ENCODE assay signal across 25 mouse cellular contexts in genomic region chr11:115104769-115105563, GRCm38 (mm10). TPM values are rescaled to one million over a fixed set of nuclear protein-coding genes. Genes with fewer than 3 reads are reported as not detected.
DNase-seq lines count a peak whose midpoint lies in the region; ATAC-seq and TF ChIP-seq lines count a peak whose summit lies in the region.
"Had no signal": no experiment of that assay in that cellular context is flagged by ENCODE, and none has a peak within 500 bp of the region (broad histone marks: within the 10 kb centered on the region; RNA-seq: fewer than 3 reads in every experiment).

No protein-coding gene starts in this region.

- H3K27me3 ChIP-seq in ES-Bruce4 (ENCODE audit: control insufficient read depth, insufficient read depth, low read length, poor library complexity, severe bottlenecking): no peaks in the 10 kb centered on the region
- no peaks in the 10 kb centered on the region for H3K27me3 ChIP-seq in neural tube, embryonic 15.5 days (replicated peaks)
- H3K27me3 ChIP-seq: heart, embryonic 15.5 days; hindbrain, embryonic 13.5 days had no signal

- H3K27ac ChIP-seq in ES-Bruce4 (ENCODE audit: insufficient read depth, low read length): no peak overlapping the region
- peak overlapping the region; percentile 23 for H3K27ac ChIP-seq in bone marrow macrophage, adult 2 months (ENCODE audit: insufficient read depth, low read depth, low read length)
- peak overlapping the region; percentile 27 for H3K27ac ChIP-seq in macrophage
- H3K27ac ChIP-seq in neural tube, embryonic 15.5 days (replicated peaks): no peak overlapping the region
- H3K27ac ChIP-seq: heart, adult 2 months; heart, embryonic 15.5 days; hindbrain, embryonic 13.5 days; hindbrain, postnatal 0 days had no signal

- H3K9ac ChIP-seq in ES-Bruce4 (ENCODE audit: low read depth, poor library complexity, severe bottlenecking): no peak overlapping the region
- H3K9ac ChIP-seq in neural tube, embryonic 15.5 days (replicated peaks): no peak overlapping the region
- H3K9ac ChIP-seq: heart, embryonic 15.5 days; hindbrain, embryonic 13.5 days had no signal

- H3K4me1 ChIP-seq in ES-Bruce4 (ENCODE audit: control insufficient read depth, insufficient read depth, low read length): peaks cover 8% of the 10 kb centered on the region
- H3K4me1 ChIP-seq in bone marrow macrophage, adult 2 months (ENCODE audit: control insufficient read depth, insufficient read depth, low read length): peaks cover 42% of the 10 kb centered on the region
- H3K4me1 ChIP-seq in neural tube, embryonic 15.5 days: 0 out of 2 replicates have a peak, but pooled peaks cover 3% of the 10 kb centered on the region

- no peaks in the 10 kb centered on the region for H3K36me3 ChIP-seq in ES-Bruce4 (ENCODE audit: control insufficient read depth, insufficient read depth, low read length, poor library complexity, severe bottlenecking)
- H3K36me3 ChIP-seq in macrophage (ENCODE audit: inconsistent target): no peaks in the 10 kb centered on the region
- no peaks in the 10 kb centered on the region for H3K36me3 ChIP-seq in neural tube, embryonic 15.5 days
- H3K36me3 ChIP-seq: heart, embryonic 15.5 days; hindbrain, embryonic 13.5 days had no signal

- no peak overlapping the region for H3K4me2 ChIP-seq in neural tube, embryonic 15.5 days
- H3K4me2 ChIP-seq: heart, embryonic 11.5 days; heart, embryonic 15.5 days; hindbrain, embryonic 13.5 days had no signal

- no peaks in the 10 kb centered on the region for H3K79me2 ChIP-seq in macrophage (ENCODE audit: inconsistent target)

- no peak for TF ChIP-seq POLR2A in ES-Bruce4 (IDR thresholded peaks at IDR 0.05; ENCODE audit: insufficient read depth, low read length)
- no peak for TF ChIP-seq POLR2A in bone marrow macrophage, adult 2 months (IDR thresholded peaks at IDR 0.05; ENCODE audit: borderline replicate concordance, low read depth, low read length)

- peak; percentile 83 for DNase-seq in A20 (ENCODE audit: low read depth, low spot score)
- DNase-seq in thymus, postnatal 10 days (ENCODE audit: low spot score in 2 of 2): no peak
- DNase-seq: adrenal gland, adult 8-10 months; adrenal gland, postnatal 36 days; cerebellum, adult 11 months; cerebellum, adult 8-10 months; cerebellum, postnatal 14 days; heart, adult 2 months; heart, postnatal 14 days had no signal

- TF ChIP-seq EP300 in ES-Bruce4 (IDR thresholded peaks at IDR 0.05; ENCODE audit: insufficient read depth, low read depth, low read length): peak; percentile 76; the same call in 1 of the 2 replicates

- WGBS in macrophage (ENCODE audit: missing documents): 84% methylated on average over 8 of the region's 8 CpGs
- 51% methylated on average over 8 of the region's 8 CpGs for WGBS in neural tube, embryonic 15.5 days

- H3K4me3 ChIP-seq in ES-Bruce4 (ENCODE audit: low read depth, low read length) (no peak overlapping the region), macrophage (ENCODE audit: inconsistent target) (no peak overlapping the region)
- no peak overlapping the region for H3K4me3 ChIP-seq in bone marrow macrophage, adult 2 months (ENCODE audit: insufficient read depth, low read length)
- no peak overlapping the region for H3K4me3 ChIP-seq in neural tube, embryonic 15.5 days (replicated peaks)
- H3K4me3 ChIP-seq: heart, adult 2 months; heart, embryonic 15.5 days; hindbrain, embryonic 13.5 days had no signal

- ATAC-seq in neural tube, embryonic 15.5 days (ENCODE audit: low FRiP score): no peak
- ATAC-seq in monocyte, adult 5-6 weeks (replicated peaks; ENCODE audit: insufficient number of reproducible peaks, low FRiP score, low TSS enrichment, poor library complexity, severe bottlenecking): no peak
- ATAC-seq: forebrain, embryonic 14.5 days; hindbrain, postnatal 0 days; Patski had no signal

- no peak for TF ChIP-seq CTCF in ES-Bruce4 (IDR thresholded peaks at IDR 0.05; ENCODE audit: low read depth, low read length)
- no peak for TF ChIP-seq CTCF in bone marrow macrophage, adult 2 months (IDR thresholded peaks at IDR 0.05; ENCODE audit: low read depth, low read length)

- no peaks in the 10 kb centered on the region for H3K9me3 ChIP-seq in ES-Bruce4 (replicated peaks; ENCODE audit: control insufficient read depth, insufficient read depth, low read length, poor library complexity, severe bottlenecking)
- H3K9me3 ChIP-seq in neural tube, embryonic 15.5 days (replicated peaks): no peaks in the 10 kb centered on the region
- H3K9me3 ChIP-seq: heart, embryonic 15.5 days; hindbrain, embryonic 13.5 days had no signal

RNA-seq across cellular contexts. Expression of gene Rab37, which starts 13.7 kb away (rescaled TPM):
- polyA plus RNA-seq in ES-Bruce4 (2011; ENCODE audit: insufficient read depth, insufficient read length, low read depth, missing spikeins): 0.99 and 3.0 TPM in 2 replicates
- polyA plus RNA-seq in bone marrow macrophage, adult 2 months (2012; ENCODE audit: insufficient read depth, insufficient read length, missing spikeins): not detected in 2 replicates
- total RNA-seq in macrophage (2018; cell fraction: chromatin; rRNA removed): 1 to 10 TPM in 3 of 26 experiments, under 1 TPM in 10, not detected in 13; 0.36 to 1.7 (median 0.81) TPM
- 1 to 10 TPM in 6 of 26 experiments, under 1 TPM in 20; 0.53 to 1.4 (median 0.88) TPM for total RNA-seq in macrophage (2018; cell fraction: cytosol; rRNA removed)
- 1 to 10 TPM in 4 of 26 experiments, under 1 TPM in 19, not detected in 3; 0.23 to 1.5 (median 0.68) TPM for total RNA-seq in macrophage (2018; cell fraction: nucleus; rRNA removed)
- 0.43 to 1.1 TPM (median 0.64 TPM) in 3 replicates for polyA plus RNA-seq in macrophage (2018)
- polyA plus RNA-seq in neural tube, embryonic 15.5 days (2015; fragmentation: Nextera tagmentation; extraction: Ambion mirVana): 0.93 and 4.3 TPM in 2 replicates
- total RNA-seq in monocyte, adult 5-6 weeks (2017): 31.7 to 64.8 TPM (median 33.2 TPM) in 3 replicates

RNA-seq across cellular contexts. Expression of gene Cd300lf, which starts 28.8 kb away (rescaled TPM):
- polyA plus RNA-seq in ES-Bruce4 (2011; ENCODE audit: insufficient read depth, insufficient read length, low read depth, missing spikeins) (1.1 TPM in 1 of 2 replicates, not detected in the other), macrophage (2018) (76.9 to 122 TPM (median 90.4 TPM) in 3 replicates)
- 1.9 and 2.9 TPM in 2 replicates for polyA plus RNA-seq in bone marrow macrophage, adult 2 months (2012; ENCODE audit: insufficient read depth, insufficient read length, missing spikeins)
- 100 to 1,000 TPM in 23 of 26 experiments, 10 to 100 TPM in 3; 48.1 to 568 (median 332) TPM for total RNA-seq in macrophage (2018; cell fraction: chromatin; rRNA removed)
- total RNA-seq in macrophage (2018; cell fraction: cytosol; rRNA removed): 100 to 1,000 TPM in 6 of 26 experiments, 10 to 100 TPM in 20; 54.6 to 145 (median 88.2) TPM
- total RNA-seq in macrophage (2018; cell fraction: nucleus; rRNA removed): 100 to 1,000 TPM in 24 of 26 experiments, 10 to 100 TPM in 2; 52.4 to 465 (median 283) TPM
- polyA plus RNA-seq in neural tube, embryonic 15.5 days (2015; fragmentation: Nextera tagmentation; extraction: Ambion mirVana): 0.20 and 0.27 TPM in 2 replicates
- total RNA-seq in monocyte, adult 5-6 weeks (2017): 20.4 to 32.5 TPM (median 25.8 TPM) in 3 replicates
- total RNA-seq: common myeloid progenitor, adult 5-6 weeks; hindbrain, postnatal 0 days had no signal
- polyA plus RNA-seq: forebrain, embryonic 14.5 days; Patski had no signal

RNA-seq across cellular contexts. Expression of gene Cd300e, which starts 43.0 kb away (rescaled TPM):
- polyA plus RNA-seq in ES-Bruce4 (2011; ENCODE audit: insufficient read depth, insufficient read length, low read depth, missing spikeins): not detected in 2 replicates
- 10.0 and 11.1 TPM in 2 replicates for polyA plus RNA-seq in bone marrow macrophage, adult 2 months (2012; ENCODE audit: insufficient read depth, insufficient read length, missing spikeins)
- 1 to 10 TPM in 13 of 26 experiments, not detected in 13; 1.1 to 5.0 (median 2.8) TPM for total RNA-seq in macrophage (2018; cell fraction: chromatin; rRNA removed)
- total RNA-seq in macrophage (2018; cell fraction: cytosol; rRNA removed): 10 to 100 TPM in 13 of 26 experiments, under 1 TPM in 13; 0.13 to 26.6 (median 5.3) TPM
- 10 to 100 TPM in 7 of 26 experiments, 1 to 10 TPM in 7, under 1 TPM in 3, not detected in 9; 0.28 to 30.9 (median 9.5) TPM for total RNA-seq in macrophage (2018; cell fraction: nucleus; rRNA removed)
- polyA plus RNA-seq in macrophage (2018): 0.23 to 1.8 TPM (median 0.40 TPM) in 3 replicates
- 0.06 TPM in 1 of 2 replicates, not detected in the other for polyA plus RNA-seq in neural tube, embryonic 15.5 days (2015; fragmentation: Nextera tagmentation; extraction: Ambion mirVana)
- 160 to 198 TPM (median 162 TPM) in 3 replicates for total RNA-seq in monocyte, adult 5-6 weeks (2017)
- total RNA-seq: common myeloid progenitor, adult 5-6 weeks; hematopoietic stem cell, adult 5-6 weeks; hindbrain, postnatal 0 days had no signal
- polyA plus RNA-seq: brain, embryonic 14.5 days; forebrain, embryonic 14.5 days; heart, embryonic 11.5 days; heart, embryonic 15.5 days; hindbrain, embryonic 13.5 days had no signal

RNA-seq across cellular contexts. Expression of gene Cd300ld3, which starts 56.8 kb away (rescaled TPM):
- polyA plus RNA-seq in ES-Bruce4 (2011; ENCODE audit: insufficient read depth, insufficient read length, low read depth, missing spikeins) (not detected in 2 replicates), macrophage (2018) (341 to 1,001 TPM (median 699 TPM) in 3 replicates)
- polyA plus RNA-seq in bone marrow macrophage, adult 2 months (2012; ENCODE audit: insufficient read depth, insufficient read length, missing spikeins): 542 and 670 TPM in 2 replicates
- total RNA-seq in macrophage (2018; cell fraction: chromatin; rRNA removed): 100 to 1,000 TPM in 5 of 26 experiments, 10 to 100 TPM in 21; 11.0 to 163 (median 62.6) TPM
- 100 to 1,000 TPM; 372 to 721 (median 507) TPM for total RNA-seq in macrophage (2018; cell fraction: cytosol; rRNA removed)
- total RNA-seq in macrophage (2018; cell fraction: nucleus; rRNA removed): 100 to 1,000 TPM in 25 of 26 experiments, 10 to 100 TPM in 1; 38.0 to 419 (median 221) TPM
- not detected in 2 replicates for polyA plus RNA-seq in neural tube, embryonic 15.5 days (2015; fragmentation: Nextera tagmentation; extraction: Ambion mirVana)
- 358 to 471 TPM (median 466 TPM) in 3 replicates for total RNA-seq in monocyte, adult 5-6 weeks (2017)
- total RNA-seq: common myeloid progenitor, adult 5-6 weeks; hematopoietic stem cell, adult 5-6 weeks; hindbrain, postnatal 0 days had no signal
- polyA plus RNA-seq: embryonic facial prominence, embryonic 14.5 days; forebrain, embryonic 14.5 days; heart, embryonic 11.5 days; heart, embryonic 15.5 days; hindbrain, embryonic 13.5 days; hindbrain, postnatal 0 days; intestine, embryonic 14.5 days; Patski had no signal

RNA-seq across cellular contexts. Expression of gene Slc9a3r1, which starts 58.2 kb away (rescaled TPM):
- 73.2 and 77.8 TPM in 2 replicates for polyA plus RNA-seq in ES-Bruce4 (2011; ENCODE audit: insufficient read depth, insufficient read length, low read depth, missing spikeins)
- polyA plus RNA-seq in bone marrow macrophage, adult 2 months (2012; ENCODE audit: insufficient read depth, insufficient read length, missing spikeins): 76.2 and 78.8 TPM in 2 replicates
- total RNA-seq in macrophage (2018; cell fraction: chromatin; rRNA removed): 100 to 1,000 TPM in 8 of 26 experiments, 10 to 100 TPM in 18; 30.3 to 205 (median 67.7) TPM
- 100 to 1,000 TPM; 153 to 311 (median 221) TPM for total RNA-seq in macrophage (2018; cell fraction: cytosol; rRNA removed)
- 100 to 1,000 TPM in 15 of 26 experiments, 10 to 100 TPM in 11; 74.2 to 183 (median 104) TPM for total RNA-seq in macrophage (2018; cell fraction: nucleus; rRNA removed)
- polyA plus RNA-seq in macrophage (2018): 158 to 302 TPM (median 169 TPM) in 3 replicates
- polyA plus RNA-seq in neural tube, embryonic 15.5 days (2015; fragmentation: Nextera tagmentation; extraction: Ambion mirVana): 45.5 and 80.6 TPM in 2 replicates
- 65.9 to 104 TPM (median 70.4 TPM) in 3 replicates for total RNA-seq in monocyte, adult 5-6 weeks (2017)

Comparison
In these comparisons a context has a peak if more than half of its experiments do, and no peak if none do; other contexts are left out.
1. H3K27ac ChIP-seq: peak in bone marrow macrophage, adult 2 months (single experiment) and macrophage (single experiment); none in ES-Bruce4 (single experiment) and neural tube, embryonic 15.5 days (single experiment).
2. RNA of gene Cd300lf, which starts 28.8 kb away (polyA plus RNA-seq): 76.9 to 122 TPM in macrophage; 1.9 to 2.9 TPM in bone marrow macrophage, adult 2 months, 1.1 TPM in ES-Bruce4 and 0.20 to 0.27 TPM in neural tube, embryonic 15.5 days; every median in the first group is over 10 times any median in the second.